Mouse (Mus musculus): ENCODE measurements at regions not wholly inside any gene's neighbourhood (a gene's known extent, or its start where the extent isn't known, plus 50 kb on each side); places are given as distances from the start of the nearest gene placed in this dataset.
"Not testable (repeated sequence)": the region's sequence is repeated elsewhere in the genome, so short reads cannot be mapped to it uniquely, and the experiment has no call there.

DNA sequence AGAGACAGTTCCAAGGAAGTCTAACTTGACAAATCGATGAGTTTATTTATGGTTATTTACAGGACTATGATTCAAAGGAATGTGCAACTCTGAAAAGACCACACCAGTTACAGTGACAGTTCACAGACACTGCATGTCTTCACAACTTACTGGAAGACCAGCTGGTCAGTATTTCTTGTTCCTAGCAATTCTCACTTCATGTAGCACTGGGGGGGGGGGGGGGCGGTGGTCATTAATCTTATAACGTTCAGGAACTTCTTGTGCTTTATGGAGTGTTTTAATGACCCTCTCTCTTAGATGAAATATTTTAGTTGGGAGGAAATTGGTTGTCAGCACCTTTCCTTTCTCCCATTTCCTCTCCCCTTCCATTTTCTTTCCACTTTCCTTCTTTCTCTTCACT, 1752.1 kb upstream of the Cntnap5a start:
- DNase-seq (ENCODE audit: low spot score): no peak

- DNase-seq (ENCODE audit: low spot score): no peak
Observed at GRCm38 (mm10) chr1:113958016-113958751, 1726.4 kb upstream of the Cntnap5a start.

DNA sequence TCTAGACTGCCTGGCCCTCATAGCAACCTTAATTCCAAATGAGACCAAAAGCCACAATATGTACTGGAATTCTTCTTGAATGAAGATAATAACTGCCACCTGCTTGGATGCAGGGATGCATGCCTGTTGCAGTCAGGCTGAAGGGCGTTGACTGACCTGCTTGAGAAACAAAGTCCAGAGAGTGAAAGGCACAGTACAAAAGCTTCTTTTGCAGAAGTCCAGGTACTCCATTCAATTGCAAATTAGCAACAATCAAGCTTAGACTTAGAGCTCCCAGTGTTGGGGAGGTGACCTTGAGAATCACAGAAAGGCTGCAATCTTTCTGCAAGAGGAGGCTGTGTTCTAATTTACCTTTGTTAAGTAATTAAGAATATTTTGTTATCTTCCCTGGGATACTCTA, 1725.3 kb upstream of the Cntnap5a start:
- not testable (repeated sequence) for DNase-seq (ENCODE audit: low spot score)

DNA sequence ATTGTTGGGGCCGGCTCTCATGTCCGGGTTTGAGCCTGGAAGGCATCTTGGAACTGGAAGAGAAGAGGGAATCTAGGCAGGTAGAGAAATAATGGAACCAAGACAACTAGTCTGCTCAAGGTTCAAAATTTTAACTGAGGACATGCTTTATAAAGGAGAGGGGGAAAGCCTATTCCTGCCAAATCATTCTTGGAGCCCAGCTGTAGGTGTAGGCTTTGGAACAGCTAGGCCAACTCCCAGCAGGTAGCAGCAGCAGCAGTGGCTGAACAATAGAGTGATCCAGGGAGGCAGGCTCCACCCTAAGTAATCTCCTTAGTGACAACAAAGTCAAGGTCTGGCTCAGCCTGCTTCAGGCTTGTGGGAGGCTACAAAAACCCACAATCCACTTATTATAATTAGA, 1720.6 kb upstream of the Cntnap5a start:
- not testable (repeated sequence) for DNase-seq (ENCODE audit: low spot score)

DNA sequence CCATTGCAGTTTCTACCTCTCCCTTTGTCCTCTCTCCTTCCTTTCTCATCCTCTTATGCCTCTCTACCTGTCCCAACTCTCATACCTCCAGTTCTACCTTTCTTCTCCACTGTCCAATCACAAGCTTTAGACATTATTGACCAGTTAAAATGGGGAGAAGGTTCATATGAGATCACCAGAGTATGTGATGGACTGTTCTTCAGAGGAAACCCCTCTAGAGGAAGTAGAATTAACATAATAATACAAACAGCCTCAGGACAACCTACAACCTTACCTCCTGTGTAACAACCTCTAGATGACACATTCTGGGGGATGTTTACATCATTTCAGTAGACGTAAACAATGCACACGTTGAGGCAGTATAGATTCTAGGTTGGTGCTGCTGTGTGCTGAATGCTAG, 1720.1 kb upstream of the Cntnap5a start:
- DNase-seq (ENCODE audit: low spot score): no peak

- DNase-seq (ENCODE audit: low spot score): no peak
Observed at GRCm38 (mm10) chr1:113970617-113971016, 1713.9 kb upstream of the Cntnap5a start.

DNA sequence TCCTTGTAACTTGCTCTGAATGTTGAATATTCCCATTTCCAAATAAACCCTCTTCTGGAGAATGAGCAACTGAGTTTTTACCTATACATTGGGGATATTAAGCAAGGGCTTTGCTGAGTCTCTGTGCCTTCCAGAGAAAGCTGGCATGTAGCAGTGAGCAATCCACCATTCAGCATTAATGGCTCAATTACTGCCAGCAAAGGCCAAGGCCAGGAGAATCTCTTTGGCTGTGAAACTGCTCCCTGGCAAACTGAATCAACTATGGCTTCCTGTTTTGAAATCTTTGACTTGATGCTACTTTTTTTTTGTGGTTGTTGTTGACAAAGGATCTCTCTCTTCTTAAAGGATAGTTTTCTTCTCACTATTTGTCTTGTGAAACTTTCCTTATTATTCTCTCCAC, 1704.4 kb upstream of the Cntnap5a start:
- DNase-seq (ENCODE audit: low spot score): no peak

DNA sequence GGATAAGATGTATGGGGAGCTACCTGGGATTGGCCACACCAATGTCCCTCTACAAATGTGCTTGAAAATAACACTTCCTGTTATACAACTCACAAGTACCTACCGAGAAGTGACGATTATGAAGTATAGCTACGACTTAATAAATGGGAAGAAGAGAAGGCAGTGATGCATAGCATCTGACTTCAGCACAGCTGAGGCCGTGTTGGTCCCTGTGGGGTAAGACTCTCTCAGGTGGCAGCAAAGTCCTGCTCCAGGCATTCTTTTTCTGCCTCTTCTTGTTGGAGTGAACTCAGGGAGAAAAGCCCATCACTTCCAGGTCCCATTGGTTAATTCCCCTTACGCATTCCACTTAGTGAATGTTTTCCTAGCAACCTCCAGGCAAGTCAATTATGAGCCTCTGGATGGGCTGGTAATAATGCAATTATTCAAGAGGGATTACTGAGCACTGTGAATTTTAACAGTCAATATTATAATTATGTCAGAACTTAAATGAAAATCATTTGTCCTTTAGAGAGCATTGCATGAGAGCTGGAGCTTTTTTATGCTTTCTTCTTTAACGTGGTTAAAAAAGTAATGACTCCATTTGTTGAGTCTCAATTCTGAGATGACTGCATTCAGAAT, 1694.8 kb upstream of the Cntnap5a start:
- DNase-seq (ENCODE audit: low spot score): no peak

DNA sequence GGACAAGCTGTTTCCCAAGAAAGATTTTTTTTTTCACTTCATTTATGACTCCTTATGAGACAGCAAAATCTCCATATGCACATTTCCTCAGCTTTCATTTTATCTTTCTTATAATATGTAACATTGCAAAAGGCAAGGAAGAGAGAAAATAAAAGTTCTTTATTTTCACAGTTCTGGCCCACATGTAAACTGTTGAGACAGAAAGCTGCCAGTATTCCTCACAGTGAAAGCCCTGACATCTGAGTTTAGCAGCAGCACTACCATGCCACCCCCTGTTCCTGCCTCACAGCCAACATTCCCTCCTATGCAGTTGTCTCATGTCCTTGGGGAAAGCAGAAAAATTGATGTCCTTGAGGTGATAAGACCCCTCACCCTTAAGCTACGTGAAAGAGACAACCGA, 1692.1 kb upstream of the Cntnap5a start:
- no peak for DNase-seq (ENCODE audit: low spot score)

DNA sequence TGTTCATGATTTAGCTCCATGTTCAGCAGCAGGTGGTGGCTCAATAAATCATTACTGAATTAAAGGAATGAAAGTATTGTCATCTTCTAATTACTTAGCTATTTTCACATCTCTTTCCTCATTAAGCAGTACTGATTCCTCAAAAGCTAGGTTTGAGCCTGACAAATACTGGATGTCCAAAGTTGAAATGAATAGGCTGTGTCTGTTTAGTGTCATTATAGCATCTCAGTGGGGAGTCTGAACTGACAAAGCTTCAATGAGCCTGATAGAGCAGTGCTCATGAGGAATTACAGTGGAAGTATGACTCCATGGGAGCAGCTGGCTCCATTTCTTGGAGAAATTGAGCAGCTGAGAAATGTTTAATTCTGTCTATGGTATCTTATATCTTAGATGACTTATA, 1646.7 kb upstream of the Cntnap5a start:
- no peak for DNase-seq (ENCODE audit: low spot score)

- DNase-seq (ENCODE audit: low spot score): peak; percentile 3
Observed at GRCm38 (mm10) chr1:114039383-114039782, 1645.2 kb upstream of the Cntnap5a start.

- DNase-seq (ENCODE audit: low spot score): no peak
Observed at GRCm38 (mm10) chr1:114063097-114063496, 1621.5 kb upstream of the Cntnap5a start.

DNA sequence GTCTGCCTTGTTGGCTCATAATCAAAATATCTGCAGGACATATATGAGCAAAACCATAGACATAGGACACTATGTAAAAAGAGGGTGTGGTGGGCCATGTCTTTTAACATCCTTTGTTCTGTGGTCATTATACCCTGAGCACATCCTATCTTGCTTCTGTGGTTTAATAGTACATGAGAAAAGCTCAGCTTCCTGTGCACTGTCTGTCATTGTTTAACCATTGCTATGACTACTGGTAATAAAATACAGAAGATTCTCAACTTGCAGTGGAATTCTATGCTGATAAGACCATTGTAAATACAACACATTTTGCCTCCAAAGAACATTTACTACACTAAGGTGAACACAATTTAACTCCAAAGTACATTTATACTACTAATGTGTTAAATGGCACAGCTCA, 1610.0 kb upstream of the Cntnap5a start:
- DNase-seq (ENCODE audit: low spot score): no peak
